Mouse (Mus musculus): ENCODE results near the gene Mdc1. TPM values are rescaled to one million over a fixed set of nuclear protein-coding genes. Genes with fewer than 3 reads are reported as not detected.

Gene Mdc1
- polyA plus RNA-seq, 1 experiment from 2014 or later = 18.7 TPM

- Histone ChIP-seq H3K4me3 (ENCODE audit: low read depth, low read length) (no peak overlapping the region; the same call in 1 of the 2 replicates), H3K4me2 (replicated peaks; ENCODE audit: low read depth, low read length) (no peak overlapping the region)
- WGBS = 63% methylated on average over 7 of the region's 7 CpGs
These were observed 16.9 kb upstream of the Mdc1 start for GRCm38 (mm10) chr17:35824402-35824801.

GRCm38 (mm10) chr17:35825109-35825850, 16.0 kb upstream of the Mdc1 start:
- H3K36me3 ChIP-seq (ENCODE audit: control insufficient read depth, insufficient read depth, low read length) = peaks cover 14% of the 10 kb centered on the region; the same call in 1 of the 2 replicates
- 92% methylated on average over 13 of the region's 13 CpGs for WGBS
- H3K4me3 ChIP-seq (ENCODE audit: low read depth, low read length) = no peak overlapping the region
- H3K4me2 ChIP-seq (replicated peaks; ENCODE audit: low read depth, low read length) = no peak overlapping the region
- H3K9ac ChIP-seq (replicated peaks; ENCODE audit: low read depth, low read length) = no peak overlapping the region
- no peaks in the 10 kb centered on the region for H3K27me3 ChIP-seq (ENCODE audit: control insufficient read depth, insufficient read depth, low read length)
- no peaks in the 10 kb centered on the region for H3K9me3 ChIP-seq (ENCODE audit: control insufficient read depth, low read depth, low read length)
- no peak for ATAC-seq (ENCODE audit: insufficient number of reproducible peaks, insufficient read depth, low FRiP score, low read depth)
- no peak overlapping the region for H3K27ac ChIP-seq (ENCODE audit: low read length)
- peaks cover 20% of the 10 kb centered on the region; the same call in 1 of the 2 replicates for H3K4me1 ChIP-seq (ENCODE audit: control insufficient read depth, insufficient read depth, low read length)

More at GRCm38 (mm10) chr17:35824402-35824801, 16.9 kb upstream of the Mdc1 start:
- Histone ChIP-seq H3K27ac (ENCODE audit: low read length) (no peak overlapping the region), H3K9me3 (ENCODE audit: control insufficient read depth, low read depth, low read length) (no peaks in the 10 kb centered on the region), H3K27me3 (ENCODE audit: control insufficient read depth, insufficient read depth, low read length) (no peaks in the 10 kb centered on the region), H3K4me1 (ENCODE audit: control insufficient read depth, insufficient read depth, low read length) (peaks cover 19% of the 10 kb centered on the region; the same call in 1 of the 2 replicates), H3K36me3 (ENCODE audit: control insufficient read depth, insufficient read depth, low read length) (peaks cover 14% of the 10 kb centered on the region; the same call in 1 of the 2 replicates), H3K9ac (replicated peaks; ENCODE audit: low read depth, low read length) (no peak overlapping the region)
- ATAC-seq (ENCODE audit: insufficient number of reproducible peaks, insufficient read depth, low FRiP score, low read depth) = no peak

GRCm38 (mm10) chr17:35829737-35830136, 11.6 kb upstream of the Mdc1 start:
- H3K9ac ChIP-seq (replicated peaks; ENCODE audit: low read depth, low read length) = no peak overlapping the region
- 0 out of 2 replicates have a peak overlapping the region, but pooled peaks have one; percentile 8 for H3K4me2 ChIP-seq (replicated peaks; ENCODE audit: low read depth, low read length)
- peaks cover 10% of the 10 kb centered on the region; the same call in 1 of the 2 replicates for H3K4me1 ChIP-seq (ENCODE audit: control insufficient read depth, insufficient read depth, low read length)
- no peaks in the 10 kb centered on the region for H3K27me3 ChIP-seq (ENCODE audit: control insufficient read depth, insufficient read depth, low read length)
- peaks cover 42% of the 10 kb centered on the region for H3K36me3 ChIP-seq (ENCODE audit: control insufficient read depth, insufficient read depth, low read length)
- no peaks in the 10 kb centered on the region for H3K9me3 ChIP-seq (ENCODE audit: control insufficient read depth, low read depth, low read length)
- H3K4me3 ChIP-seq (ENCODE audit: low read depth, low read length) = no peak overlapping the region
- under 1% methylated on average over 21 of the region's 21 CpGs for WGBS
- ATAC-seq (ENCODE audit: insufficient number of reproducible peaks, insufficient read depth, low FRiP score, low read depth) = peak; percentile 66; the same call in 1 of the 2 replicates
- H3K27ac ChIP-seq (ENCODE audit: low read length) = no peak overlapping the region

GRCm38 (mm10) chr17:35832400-35833238, 8.7 kb upstream of the Mdc1 start:
- peaks cover 22% of the 10 kb centered on the region for H3K4me1 ChIP-seq (ENCODE audit: control insufficient read depth, insufficient read depth, low read length)
- H3K27me3 ChIP-seq (ENCODE audit: control insufficient read depth, insufficient read depth, low read length) = no peaks in the 10 kb centered on the region
- H3K4me2 ChIP-seq (replicated peaks; ENCODE audit: low read depth, low read length) = no peak overlapping the region
- no peaks in the 10 kb centered on the region for H3K9me3 ChIP-seq (ENCODE audit: control insufficient read depth, low read depth, low read length)
- H3K27ac ChIP-seq (ENCODE audit: low read length) = no peak overlapping the region
- peaks cover 50% of the 10 kb centered on the region for H3K36me3 ChIP-seq (ENCODE audit: control insufficient read depth, insufficient read depth, low read length)
- H3K9ac ChIP-seq (replicated peaks; ENCODE audit: low read depth, low read length) = no peak overlapping the region
- no peak overlapping the region for H3K4me3 ChIP-seq (ENCODE audit: low read depth, low read length)
- 59% methylated on average over 8 of the region's 8 CpGs for WGBS
- ATAC-seq (ENCODE audit: insufficient number of reproducible peaks, insufficient read depth, low FRiP score, low read depth) = no peak

- no peak overlapping the region for H3K9ac ChIP-seq (replicated peaks; ENCODE audit: low read depth, low read length)
- no peak for ATAC-seq (ENCODE audit: insufficient number of reproducible peaks, insufficient read depth, low FRiP score, low read depth)
- no peaks in the 10 kb centered on the region for H3K27me3 ChIP-seq (ENCODE audit: control insufficient read depth, insufficient read depth, low read length)
- H3K4me1 ChIP-seq (ENCODE audit: control insufficient read depth, insufficient read depth, low read length) = peaks cover 22% of the 10 kb centered on the region
- WGBS = 27% methylated on average over 5 of the region's 5 CpGs
- no peak overlapping the region for H3K4me3 ChIP-seq (ENCODE audit: low read depth, low read length)
- H3K9me3 ChIP-seq (ENCODE audit: control insufficient read depth, low read depth, low read length) = no peaks in the 10 kb centered on the region
- H3K4me2 ChIP-seq (replicated peaks; ENCODE audit: low read depth, low read length) = no peak overlapping the region
- H3K27ac ChIP-seq (ENCODE audit: low read length) = no peak overlapping the region
- H3K36me3 ChIP-seq (ENCODE audit: control insufficient read depth, insufficient read depth, low read length) = peaks cover 48% of the 10 kb centered on the region
These were observed 8.0 kb upstream of the Mdc1 start for GRCm38 (mm10) chr17:35833239-35833751.

GRCm38 (mm10) chr17:35833894-35834293, 7.4 kb upstream of the Mdc1 start:
- Histone ChIP-seq H3K9me3 (ENCODE audit: control insufficient read depth, low read depth, low read length) (no peaks in the 10 kb centered on the region), H3K4me3 (ENCODE audit: low read depth, low read length) (no peak overlapping the region), H3K4me2 (replicated peaks; ENCODE audit: low read depth, low read length) (no peak overlapping the region), H3K27me3 (ENCODE audit: control insufficient read depth, insufficient read depth, low read length) (no peaks in the 10 kb centered on the region), H3K9ac (replicated peaks; ENCODE audit: low read depth, low read length) (no peak overlapping the region), H3K27ac (ENCODE audit: low read length) (peak overlapping the region; percentile 48; the same call in 1 of the 2 replicates), H3K36me3 (ENCODE audit: control insufficient read depth, insufficient read depth, low read length) (peaks cover 48% of the 10 kb centered on the region), H3K4me1 (ENCODE audit: control insufficient read depth, insufficient read depth, low read length) (peaks cover 22% of the 10 kb centered on the region)
- ATAC-seq (ENCODE audit: insufficient number of reproducible peaks, insufficient read depth, low FRiP score, low read depth) = no peak
- WGBS = 50% methylated on average over 5 of the region's 5 CpGs

- WGBS = 74% methylated on average over 26 of the region's 26 CpGs
- peaks cover 48% of the 10 kb centered on the region for H3K36me3 ChIP-seq (ENCODE audit: control insufficient read depth, insufficient read depth, low read length)
- H3K9ac ChIP-seq (replicated peaks; ENCODE audit: low read depth, low read length) = no peak overlapping the region; the same call in 1 of the 2 replicates
- ATAC-seq (ENCODE audit: insufficient number of reproducible peaks, insufficient read depth, low FRiP score, low read depth) = no peak
- peaks cover 27% of the 10 kb centered on the region for H3K4me1 ChIP-seq (ENCODE audit: control insufficient read depth, insufficient read depth, low read length)
- H3K27ac ChIP-seq (ENCODE audit: low read length) = 0 out of 2 replicates have a peak overlapping the region, but pooled peaks have one; percentile 11
- H3K4me3 ChIP-seq (ENCODE audit: low read depth, low read length) = peak overlapping the region; percentile 77
- H3K27me3 ChIP-seq (ENCODE audit: control insufficient read depth, insufficient read depth, low read length) = no peaks in the 10 kb centered on the region
- H3K4me2 ChIP-seq (replicated peaks; ENCODE audit: low read depth, low read length) = peak overlapping the region; percentile 98
- H3K9me3 ChIP-seq (ENCODE audit: control insufficient read depth, low read depth, low read length) = no peaks in the 10 kb centered on the region
These were observed 6.5 kb upstream of the Mdc1 start for GRCm38 (mm10) chr17:35834696-35835422.
